Mouse (Mus musculus): ENCODE measurements around the gene Vmn2r79. TPM values are rescaled to one million over a fixed set of nuclear protein-coding genes. Genes with fewer than 3 reads are reported as not detected.
"Not testable (repeated sequence)": the region's sequence is repeated elsewhere in the genome, so short reads cannot be mapped to it uniquely, and the experiment has no call there.

The Vmn2r79 gene
- under 1 TPM; 0.02 to 0.05 TPM for total RNA-seq (2021)

GRCm38 (mm10) chr7:86995815-86996214 lies at the start of gene Vmn2r79:
Gene Vmn2r79, plus strand, starts transcription at chr7:86996115.
- not testable (repeated sequence) for DNase-seq (ENCODE audit: extremely low spot score in 1 of 2, low spot score in 1 of 2)

- DNase-seq (ENCODE audit: extremely low spot score in 1 of 2, low spot score in 1 of 2) = no peak
These were observed 1.2 kb upstream of the Vmn2r79 start for GRCm38 (mm10) chr7:86994700-86995099.

- not testable (repeated sequence) for DNase-seq (ENCODE audit: extremely low spot score in 1 of 2, low spot score in 1 of 2)
These were observed 30.6 kb downstream of the Vmn2r79 start for GRCm38 (mm10) chr7:87026486-87026885.

- no peak for DNase-seq (ENCODE audit: extremely low spot score in 1 of 2, low spot score in 1 of 2)
These were observed 67.7 kb downstream of the Vmn2r79 start for GRCm38 (mm10) chr7:87063576-87063975.

Other genes with a start within 250 kb of the Vmn2r79 start
- 1 to 10 TPM; 6.2 to 8.3 TPM for gene Folh1, start 220.2 kb upstream of the Vmn2r79 start, total RNA-seq (2021)
- not detected for gene Vmn2r77, start 201.1 kb upstream of the Vmn2r79 start, total RNA-seq (2021)
- not detected for gene Vmn2r78, start 81.0 kb upstream of the Vmn2r79 start, total RNA-seq (2021)
- under 1 TPM in 1 of 2 experiments, not detected in 1; 0.27 TPM for gene Nox4, start 250.0 kb downstream of the Vmn2r79 start, total RNA-seq (2021)